In the genomic region with DNA sequence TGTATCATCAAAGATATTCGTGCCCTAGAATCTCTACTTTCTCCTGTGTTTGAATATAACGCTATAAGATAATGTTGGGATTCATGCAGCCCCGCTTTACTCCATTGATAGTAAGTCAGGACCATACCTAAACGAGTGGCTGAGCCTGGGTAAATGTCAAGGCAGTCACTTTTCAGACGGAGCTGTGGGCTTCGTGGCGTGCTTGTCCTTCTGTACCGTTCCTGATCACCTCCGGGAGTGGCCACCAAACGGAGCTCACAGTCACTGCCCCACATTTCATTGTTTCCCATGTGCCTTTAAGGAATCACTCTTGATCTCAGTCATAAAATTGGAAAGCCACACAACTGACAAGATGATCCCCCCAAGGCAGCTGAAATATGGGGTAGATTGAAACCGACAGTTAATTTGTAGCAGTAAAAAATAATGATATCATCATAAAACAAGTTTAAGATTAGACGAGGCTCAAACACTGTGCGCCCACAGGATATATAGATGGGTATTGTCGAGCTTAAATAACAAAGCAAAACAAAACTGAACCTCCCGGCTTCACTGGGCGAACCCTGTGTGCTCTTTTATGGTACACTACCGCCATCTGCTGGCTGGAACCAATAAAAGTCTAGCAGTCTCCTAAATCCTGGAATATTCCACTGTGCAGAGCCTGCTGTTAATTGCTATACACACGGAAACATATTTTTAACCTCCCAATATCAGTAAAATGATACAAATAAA, we compare ENCODE assay signal across 8 mouse cellular contexts. TPM values are rescaled to one million over a fixed set of nuclear protein-coding genes. Genes with fewer than 3 reads are reported as not detected.
DNase-seq lines count a peak whose midpoint lies in the region; ATAC-seq and TF ChIP-seq lines count a peak whose summit lies in the region.

No protein-coding gene starts in this region.

- 0 out of 2 replicates have a peak, but pooled peaks have one; percentile 17 for TF ChIP-seq EP300 in heart, adult 2 months (IDR thresholded peaks at IDR 0.05; ENCODE audit: insufficient read depth, low read depth, low read length)

- peak overlapping the region; percentile 3 for H3K4me3 ChIP-seq in erythroblast, embryonic 14.5 days (replicated peaks)
- peak overlapping the region; percentile 40 for H3K4me3 ChIP-seq in embryonic facial prominence, embryonic 10.5 days
- H3K4me3 ChIP-seq in heart, adult 2 months: peak overlapping the region; percentile 65
- H3K4me3 ChIP-seq in kidney, adult 2 months (ENCODE audit: insufficient read depth, low read depth, low read length): peak overlapping the region; percentile 30
- H3K4me3 ChIP-seq in limb, embryonic 11.5 days (ENCODE audit: low read depth, low read length): peak overlapping the region; percentile 12
- H3K4me3 ChIP-seq in midbrain, embryonic 13.5 days (replicated peaks): peak overlapping the region; percentile 21
- no peak overlapping the region for H3K4me3 ChIP-seq in spleen, adult 2 months (ENCODE audit: extremely low read depth, insufficient read depth, insufficient read length)

- peak overlapping the region; percentile 77 for H3K9ac ChIP-seq in heart, adult 2 months (ENCODE audit: low read depth, low read length)
- peak overlapping the region; percentile 47 for H3K9ac ChIP-seq in limb, embryonic 11.5 days (ENCODE audit: low read length)
- H3K9ac ChIP-seq in midbrain, embryonic 13.5 days (replicated peaks): peak overlapping the region; percentile 36

- no peak for ATAC-seq in erythroblast, adult 5-6 weeks (replicated peaks; ENCODE audit: low FRiP score, poor library complexity, severe bottlenecking)
- peak; percentile 85 for ATAC-seq in limb, embryonic 11.5 days (ENCODE audit: insufficient number of reproducible peaks, low FRiP score, low TSS enrichment, low read depth)
- peak; percentile 92 for ATAC-seq in midbrain, embryonic 13.5 days

- peak; percentile 86; the same call in 1 of the 2 replicates for TF ChIP-seq CTCF in heart, adult 2 months (IDR thresholded peaks at IDR 0.05)
- TF ChIP-seq CTCF in kidney, adult 2 months (conservative IDR thresholded peaks at IDR 0.05; ENCODE audit: insufficient read depth, insufficient read length, low read depth, low read length): peak; percentile 77
- TF ChIP-seq CTCF in spleen, adult 2 months (IDR thresholded peaks at IDR 0.05; ENCODE audit: extremely low read depth, insufficient read depth, insufficient read length, insufficient replicate concordance): peak; percentile 49; the same call in 1 of the 2 replicates

- TF ChIP-seq POLR2A in heart, adult 2 months (IDR thresholded peaks at IDR 0.05; ENCODE audit: insufficient read depth, low read depth, low read length): no peak
- no peak for TF ChIP-seq POLR2A in kidney, adult 2 months (IDR thresholded peaks at IDR 0.05; ENCODE audit: low read depth, low read length)
- TF ChIP-seq POLR2A in spleen, adult 2 months (IDR thresholded peaks at IDR 0.05; ENCODE audit: low read depth, low read length): no peak

- WGBS in embryonic facial prominence, embryonic 10.5 days: 28% methylated on average over 18 of the region's 18 CpGs
- WGBS in heart, adult 2 months: 3% methylated on average over 18 of the region's 18 CpGs
- WGBS in kidney, adult 2 months: 5% methylated on average over 18 of the region's 18 CpGs
- 18% methylated on average over 18 of the region's 18 CpGs for WGBS in limb, embryonic 11.5 days
- WGBS in midbrain, embryonic 13.5 days: 24% methylated on average over 18 of the region's 18 CpGs
- WGBS in spleen, adult 2 months: 15% methylated on average over 18 of the region's 18 CpGs

- H3K27ac ChIP-seq in embryonic facial prominence, embryonic 10.5 days (replicated peaks): peak overlapping the region; percentile 76
- peak overlapping the region; percentile 93 for H3K27ac ChIP-seq in heart, adult 2 months
- no peak overlapping the region for H3K27ac ChIP-seq in kidney, adult 2 months (ENCODE audit: insufficient read depth, low read depth, low read length)
- no peak overlapping the region for H3K27ac ChIP-seq in limb, embryonic 11.5 days (replicated peaks; ENCODE audit: low read depth, low read length)
- H3K27ac ChIP-seq in midbrain, embryonic 13.5 days: peak overlapping the region; percentile 80
- H3K27ac ChIP-seq in spleen, adult 2 months (ENCODE audit: insufficient read depth, low read length): no peak overlapping the region

- no peaks in the 10 kb centered on the region for H3K36me3 ChIP-seq in erythroblast, embryonic 14.5 days (ENCODE audit: control insufficient read depth)
- H3K36me3 ChIP-seq in embryonic facial prominence, embryonic 10.5 days (replicated peaks): no peaks in the 10 kb centered on the region
- no peaks in the 10 kb centered on the region for H3K36me3 ChIP-seq in heart, adult 2 months (ENCODE audit: control insufficient read depth, insufficient read depth, low read length)
- H3K36me3 ChIP-seq in kidney, adult 2 months (ENCODE audit: control insufficient read depth, insufficient read depth, low read length): no peaks in the 10 kb centered on the region
- H3K36me3 ChIP-seq in limb, embryonic 11.5 days (ENCODE audit: control insufficient read depth, insufficient read depth, low read length): no peaks in the 10 kb centered on the region
- H3K36me3 ChIP-seq in midbrain, embryonic 13.5 days: no peaks in the 10 kb centered on the region
- H3K36me3 ChIP-seq in spleen, adult 2 months (ENCODE audit: control insufficient read depth, insufficient read depth, low read length): no peaks in the 10 kb centered on the region

- H3K9me3 ChIP-seq in erythroblast, embryonic 14.5 days (ENCODE audit: control insufficient read depth, low read length): no peaks in the 10 kb centered on the region
- H3K9me3 ChIP-seq in embryonic facial prominence, embryonic 10.5 days: no peaks in the 10 kb centered on the region
- H3K9me3 ChIP-seq in limb, embryonic 11.5 days (ENCODE audit: control insufficient read depth, low read length): no peaks in the 10 kb centered on the region
- H3K9me3 ChIP-seq in midbrain, embryonic 13.5 days: no peaks in the 10 kb centered on the region

- intact Hi-C loops in heart, adult 2 months (cut with DNase I): loop anchor here (1.0 to 5.0 kb wide), 5 partner anchors 37 to 371 kb away; no protein-coding TSS in a partner anchor

- H3K4me2 ChIP-seq in limb, embryonic 11.5 days (ENCODE audit: low read depth, severe bottlenecking): peak overlapping the region; percentile 48
- peak overlapping the region; percentile 38 for H3K4me2 ChIP-seq in midbrain, embryonic 13.5 days (replicated peaks)

- peak; percentile 84 for DNase-seq in embryonic facial prominence, embryonic 10.5 days (ENCODE audit: low spot score)
- DNase-seq in heart, adult 2 months: peak; percentile 78 to 85
- DNase-seq in kidney, adult 2 months: peak; percentile 83
- peak; percentile 93 for DNase-seq in limb, embryonic 11.5 days (ENCODE audit: low spot score)
- DNase-seq in spleen, adult 2 months (ENCODE audit: low read depth in 1 of 2, low spot score in 2 of 2): peak; percentile 3 to 42

- H3K79me2 ChIP-seq in heart, adult 2 months (replicated peaks; ENCODE audit: control insufficient read depth, insufficient read depth, low read length): no peaks in the 10 kb centered on the region

- H3K27me3 ChIP-seq in erythroblast, embryonic 14.5 days (ENCODE audit: control insufficient read depth): no peaks in the 10 kb centered on the region
- H3K27me3 ChIP-seq in embryonic facial prominence, embryonic 10.5 days (replicated peaks; ENCODE audit: low read depth, poor library complexity, severe bottlenecking): no peaks in the 10 kb centered on the region
- H3K27me3 ChIP-seq in heart, adult 2 months (ENCODE audit: control insufficient read depth, insufficient read depth, low read length): no peaks in the 10 kb centered on the region
- H3K27me3 ChIP-seq in kidney, adult 2 months (replicated peaks; ENCODE audit: control insufficient read depth, insufficient read depth, low read length): no peaks in the 10 kb centered on the region
- H3K27me3 ChIP-seq in limb, embryonic 11.5 days (ENCODE audit: control insufficient read depth, insufficient read depth, low read length): no peaks in the 10 kb centered on the region
- no peaks in the 10 kb centered on the region for H3K27me3 ChIP-seq in midbrain, embryonic 13.5 days
- no peaks in the 10 kb centered on the region for H3K27me3 ChIP-seq in spleen, adult 2 months (ENCODE audit: control insufficient read depth, insufficient read depth, low read length)

- no peaks in the 10 kb centered on the region for H3K4me1 ChIP-seq in erythroblast, embryonic 14.5 days (ENCODE audit: control insufficient read depth)
- peaks cover 8% of the 10 kb centered on the region for H3K4me1 ChIP-seq in embryonic facial prominence, embryonic 10.5 days
- H3K4me1 ChIP-seq in heart, adult 2 months (ENCODE audit: control insufficient read depth, insufficient read depth, low read length): no peaks in the 10 kb centered on the region
- H3K4me1 ChIP-seq in kidney, adult 2 months (ENCODE audit: control insufficient read depth, insufficient read depth, low read length): no peaks in the 10 kb centered on the region
- no peaks in the 10 kb centered on the region for H3K4me1 ChIP-seq in limb, embryonic 11.5 days (ENCODE audit: control insufficient read depth, insufficient read depth, low read length)
- peaks cover 19% of the 10 kb centered on the region; the same call in 1 of the 2 replicates for H3K4me1 ChIP-seq in midbrain, embryonic 13.5 days (replicated peaks)
- no peaks in the 10 kb centered on the region for H3K4me1 ChIP-seq in spleen, adult 2 months (ENCODE audit: control insufficient read depth, insufficient read depth, insufficient read length)

RNA-seq across cellular contexts. Expression of gene Cavin2, which starts 44.8 kb away (rescaled TPM):
- polyA plus RNA-seq in erythroblast, embryonic 14.5 days (2012): 0.04 and 0.05 TPM in 2 replicates
- 0.42 and 0.58 TPM in 2 replicates for total RNA-seq in erythroblast, adult 5-6 weeks (2015; ENCODE audit: low replicate concordance)
- 0.70 and 1.2 TPM in 2 replicates for total RNA-seq in erythroblast, adult 5-6 weeks (2017; ENCODE audit: low replicate concordance)
- polyA plus RNA-seq in embryonic facial prominence, embryonic 10.5 days (2016; fragmentation: Nextera tagmentation; extraction: Ambion mirVana): 4.6 and 5.7 TPM in 2 replicates
- 100 to 1,000 TPM; 119 to 122 TPM for total RNA-seq in heart, adult 2 months (2021)
- polyA plus RNA-seq in heart, adult 2 months (2012; rRNA removed): 72.1 and 97.0 TPM in 2 replicates
- 20.9 TPM in 2 replicates for polyA plus RNA-seq in kidney, adult 2 months (2012; rRNA removed)
- 3.2 and 5.0 TPM in 2 replicates for polyA plus RNA-seq in limb, embryonic 11.5 days (2014; fragmentation: Nextera tagmentation; extraction: Ambion mirVana)
- polyA plus RNA-seq in midbrain, embryonic 13.5 days (2015; fragmentation: Nextera tagmentation; extraction: Ambion mirVana): 3.2 and 4.2 TPM in 2 replicates
- polyA plus RNA-seq in spleen, adult 2 months (2012; rRNA removed): 19.0 and 21.3 TPM in 2 replicates

Comparison
In these comparisons a context has a peak if more than half of its experiments do, and no peak if none do; other contexts are left out.
1. DNase-seq: peak in every context shown above with its lines; median percentile 93 in limb, embryonic 11.5 days; 84 in embryonic facial prominence, embryonic 10.5 days; 83 in kidney, adult 2 months; 82 in heart, adult 2 months; 22 in spleen, adult 2 months.
2. H3K27ac ChIP-seq: peak in embryonic facial prominence, embryonic 10.5 days (single experiment), heart, adult 2 months (single experiment) and midbrain, embryonic 13.5 days (single experiment); none in kidney, adult 2 months (single experiment), limb, embryonic 11.5 days (single experiment) and spleen, adult 2 months (single experiment).
3. Peak in every context shown above with its lines, with median percentiles within 50 percentile points of each other: H3K9ac ChIP-seq and CTCF ChIP-seq.